Mouse (Mus musculus) cortical plate, adult 2 months (tissue): ENCODE results near the gene Cth. TPM values are rescaled to one million over a fixed set of nuclear protein-coding genes. Genes with fewer than 3 reads are reported as not detected.
A peak's percentile ranks its signal among the peaks of the same experiment; 100 is the strongest.

Experiments used
- H3K27ac ChIP-seq: fragments of 200-500 bp; 2 replicates; pipeline ENCODE4 v1.5.1; 2012; ENCODE audit warnings: low read length, control low read depth, inconsistent platforms; ENCODE audit not compliant: insufficient read depth
- H3K4me1 ChIP-seq: fragments of 200-500 bp; 2 replicates; pipeline ENCODE4 v1.6.1; 2011; ENCODE audit warnings: low read length; ENCODE audit not compliant: control insufficient read depth, insufficient read depth
- H3K4me3 ChIP-seq: fragments of 200-500 bp; 2 replicates; pipeline ENCODE4 v1.5.1; 2011; ENCODE audit warnings: mild to moderate bottlenecking, low read length, control low read depth; ENCODE audit not compliant: insufficient read depth
- CTCF ChIP-seq: fragments of 200-500 bp; IDR thresholded peaks from 2 replicates; pipeline ENCODE4 v1.5.1; 2011; ENCODE audit warnings: mild to moderate bottlenecking, control low read depth, low read length; ENCODE audit not compliant: insufficient read depth; ENCODE audit errors: extremely low read depth
- POLR2A ChIP-seq: fragments of 200-500 bp; IDR thresholded peaks from 2 replicates; pipeline ENCODE4 v1.6.1; 2011; ENCODE audit warnings: mild to moderate bottlenecking, low read length, control low read depth; ENCODE audit not compliant: insufficient read depth; ENCODE audit errors: extremely low read depth
- polyA plus RNA-seq: library from polyadenylated mRNA; depleted of rRNA; stranded (reverse); fragments of >200 nt; gene quantifications from 2 replicates; pipeline ENCODE4 v1.2.3, GENCODE M21; 2012

The Cth gene
- polyA plus RNA-seq, 1 experiment = 7.2 TPM

GRCm38 (mm10) chr3:157883085-157883484 lies 41.8 kb downstream of the Cth start:
- no peak for TF ChIP-seq CTCF
- TF ChIP-seq POLR2A = no peak

GRCm38 (mm10) chr3:157881992-157882391 lies 42.9 kb downstream of the Cth start:
- no peaks in the 10 kb centered on the region; the same call in 1 of the 2 replicates for H3K4me1 ChIP-seq
- no peak overlapping the region for H3K4me3 ChIP-seq
- no peak overlapping the region for H3K27ac ChIP-seq
- TF ChIP-seq POLR2A (no peak), CTCF (no peak)

More at GRCm38 (mm10) chr3:157883085-157883484, 41.8 kb downstream of the Cth start:
- Histone ChIP-seq H3K4me1 (no peaks in the 10 kb centered on the region; the same call in 1 of the 2 replicates), H3K27ac (no peak overlapping the region), H3K4me3 (no peak overlapping the region)

- Histone ChIP-seq H3K27ac (no peak overlapping the region), H3K4me3 (no peak overlapping the region), H3K4me1 (no peaks in the 10 kb centered on the region; the same call in 1 of the 2 replicates)
- TF ChIP-seq CTCF (no peak), POLR2A (no peak)
Observed at GRCm38 (mm10) chr3:157880983-157881382, 43.9 kb downstream of the Cth start.

GRCm38 (mm10) chr3:157877847-157878246 lies 47.0 kb downstream of the Cth start:
- Histone ChIP-seq H3K27ac (no peak overlapping the region), H3K4me1 (no peaks in the 10 kb centered on the region), H3K4me3 (no peak overlapping the region)
- TF ChIP-seq CTCF = no peak
- TF ChIP-seq POLR2A = no peak

- TF ChIP-seq POLR2A (no peak), CTCF (peak; percentile 71)
- Histone ChIP-seq H3K4me3 (no peak overlapping the region), H3K27ac (no peak overlapping the region), H3K4me1 (no peaks in the 10 kb centered on the region)
Observed at GRCm38 (mm10) chr3:157876439-157877156, 48.3 kb downstream of the Cth start.

GRCm38 (mm10) chr3:157872897-157873296 lies 52.0 kb downstream of the Cth start:
- Histone ChIP-seq H3K27ac (no peak overlapping the region), H3K4me3 (no peak overlapping the region), H3K4me1 (no peaks in the 10 kb centered on the region)
- TF ChIP-seq CTCF (no peak), POLR2A (no peak)

GRCm38 (mm10) chr3:157867836-157868235 lies 57.0 kb downstream of the Cth start:
- Histone ChIP-seq H3K4me3 (no peak overlapping the region), H3K27ac (no peak overlapping the region), H3K4me1 (no peaks in the 10 kb centered on the region)
- TF ChIP-seq POLR2A (no peak), CTCF (no peak)

GRCm38 (mm10) chr3:157866251-157866650 lies 58.6 kb downstream of the Cth start:
- TF ChIP-seq POLR2A = no peak
- no peak for TF ChIP-seq CTCF
- no peaks in the 10 kb centered on the region for H3K4me1 ChIP-seq
- H3K4me3 ChIP-seq = no peak overlapping the region
- H3K27ac ChIP-seq = no peak overlapping the region

- no peaks in the 10 kb centered on the region for H3K4me1 ChIP-seq
- no peak overlapping the region for H3K27ac ChIP-seq
- H3K4me3 ChIP-seq = no peak overlapping the region
- TF ChIP-seq CTCF (no peak), POLR2A (no peak)
Observed at GRCm38 (mm10) chr3:157865848-157866247, 59.0 kb downstream of the Cth start.

GRCm38 (mm10) chr3:157865431-157865830 lies 59.4 kb downstream of the Cth start:
- TF ChIP-seq CTCF (no peak), POLR2A (no peak)
- no peaks in the 10 kb centered on the region for H3K4me1 ChIP-seq
- no peak overlapping the region for H3K4me3 ChIP-seq
- H3K27ac ChIP-seq = no peak overlapping the region
